Mouse (Mus musculus) v-Abl transformed pro-B cells (cell line): ENCODE data around the gene Tspan15.

ENCODE experiments used
- in situ Hi-C, 2 experiments: fragments of 400-800 bp; cut with MboI; formaldehyde crosslinking; loops; one replicate each; pipeline ENCODE4 v1.15.1; 2025; ENCODE audit not compliant: unreplicated experiment in 2 of 2

The Tspan15 gene

DNA sequence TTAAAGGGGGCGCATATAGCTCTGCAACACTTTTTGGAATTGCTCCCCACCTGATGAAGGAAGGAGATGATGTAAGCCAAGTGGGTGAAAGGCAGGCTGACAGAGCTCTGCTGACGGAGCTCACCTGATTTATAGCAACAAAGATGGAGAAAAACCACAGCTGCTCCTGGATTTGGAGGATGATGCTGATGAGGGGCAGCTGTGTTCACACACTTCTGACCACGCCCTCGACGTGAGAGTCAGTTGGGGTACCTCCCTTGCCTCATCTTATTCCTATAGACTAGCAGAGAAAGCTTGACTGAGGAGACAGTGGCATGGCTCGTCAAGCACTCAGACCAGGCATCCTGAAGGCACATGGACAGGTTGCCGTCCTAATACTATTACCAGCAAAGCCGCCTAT lies 87.2 kb downstream of the Tspan15 start, which contains the start of gene Fam241b:
Gene Fam241b (minus strand): TSS at position 101 of the 400 bp plus-strand sequence.
- in situ Hi-C loops = no loop called here

GRCm38 (mm10) chr10:62138040-62138439 lies 93.0 kb downstream of the Tspan15 start:
- in situ Hi-C loops = no loop called here

GRCm38 (mm10) chr10:62137150-62137549 lies 93.9 kb downstream of the Tspan15 start:
- in situ Hi-C loops = no loop called here

- in situ Hi-C loops = no loop called here
Measured at GRCm38 (mm10) chr10:62135696-62136470, 95.2 kb downstream of the Tspan15 start.
